Mouse (Mus musculus): ENCODE results near the gene Spg21. TPM values are rescaled to one million over a fixed set of nuclear protein-coding genes. Genes with fewer than 3 reads are reported as not detected.

The Spg21 gene
- polyA plus RNA-seq, 1 experiment from 2014 or later = 34.4 TPM

GRCm38 (mm10) chr9:65427511-65427910, 33.2 kb upstream of the Spg21 start:
- no peak for DNase-seq
- Histone ChIP-seq H3K36me3 (replicated peaks; ENCODE audit: insufficient read depth, low read length) (no peaks in the 10 kb centered on the region), H3K4me3 (ENCODE audit: low read depth, low read length) (no peak overlapping the region), H3K4me2 (ENCODE audit: low read depth, low read length) (no peak overlapping the region), H3K9ac (replicated peaks) (no peak overlapping the region), H3K4me1 (ENCODE audit: insufficient read depth) (peaks cover 3% of the 10 kb centered on the region; the same call in 1 of the 2 replicates), H3K27me3 (ENCODE audit: insufficient read depth, low read length) (no peaks in the 10 kb centered on the region), H3K9me3 (ENCODE audit: low read length) (no peaks in the 10 kb centered on the region), H3K27ac (ENCODE audit: low read depth) (no peak overlapping the region)
- no peak for ATAC-seq
- 60% methylated on average over 2 of the region's 2 CpGs for WGBS (ENCODE audit: insufficient replicate concordance)
- TF ChIP-seq EP300 (IDR thresholded peaks at IDR 0.05; ENCODE audit: low read depth) = no peak
- no peak for TF ChIP-seq CTCF (IDR thresholded peaks at IDR 0.05; ENCODE audit: low read depth)

- Histone ChIP-seq H3K9ac (replicated peaks) (no peak overlapping the region), H3K4me1 (ENCODE audit: insufficient read depth) (peaks cover 3% of the 10 kb centered on the region; the same call in 1 of the 2 replicates), H3K9me3 (ENCODE audit: low read length) (no peaks in the 10 kb centered on the region), H3K27me3 (ENCODE audit: insufficient read depth, low read length) (no peaks in the 10 kb centered on the region), H3K4me2 (ENCODE audit: low read depth, low read length) (no peak overlapping the region), H3K27ac (ENCODE audit: low read depth) (no peak overlapping the region), H3K36me3 (replicated peaks; ENCODE audit: insufficient read depth, low read length) (no peaks in the 10 kb centered on the region), H3K4me3 (ENCODE audit: low read depth, low read length) (no peak overlapping the region)
- DNase-seq (no peak), ATAC-seq (no peak)
- 72% methylated on average over 5 of the region's 5 CpGs for WGBS (ENCODE audit: insufficient replicate concordance)
- TF ChIP-seq EP300 (IDR thresholded peaks at IDR 0.05; ENCODE audit: low read depth) = no peak
- no peak for TF ChIP-seq CTCF (IDR thresholded peaks at IDR 0.05; ENCODE audit: low read depth)
Measured at GRCm38 (mm10) chr9:65428003-65428402, 32.7 kb upstream of the Spg21 start.

GRCm38 (mm10) chr9:65430401-65430800, 30.3 kb upstream of the Spg21 start:
- Histone ChIP-seq H3K4me3 (ENCODE audit: low read depth, low read length) (no peak overlapping the region), H3K9ac (replicated peaks) (no peak overlapping the region), H3K4me1 (ENCODE audit: insufficient read depth) (no peaks in the 10 kb centered on the region), H3K36me3 (replicated peaks; ENCODE audit: insufficient read depth, low read length) (no peaks in the 10 kb centered on the region), H3K27me3 (ENCODE audit: insufficient read depth, low read length) (no peaks in the 10 kb centered on the region), H3K4me2 (ENCODE audit: low read depth, low read length) (no peak overlapping the region), H3K27ac (ENCODE audit: low read depth) (no peak overlapping the region), H3K9me3 (ENCODE audit: low read length) (no peaks in the 10 kb centered on the region)
- ATAC-seq = no peak
- DNase-seq = no peak
- TF ChIP-seq CTCF (IDR thresholded peaks at IDR 0.05; ENCODE audit: low read depth) = no peak
- TF ChIP-seq EP300 (IDR thresholded peaks at IDR 0.05; ENCODE audit: low read depth) = no peak

GRCm38 (mm10) chr9:65430921-65431320, 29.8 kb upstream of the Spg21 start:
- H3K27ac ChIP-seq (ENCODE audit: low read depth) = no peak overlapping the region
- H3K9ac ChIP-seq (replicated peaks) = no peak overlapping the region
- no peaks in the 10 kb centered on the region for H3K9me3 ChIP-seq (ENCODE audit: low read length)
- 88% methylated on average over 5 of the region's 5 CpGs for WGBS (ENCODE audit: insufficient replicate concordance)
- DNase-seq (no peak), ATAC-seq (no peak)
- no peaks in the 10 kb centered on the region for H3K36me3 ChIP-seq (replicated peaks; ENCODE audit: insufficient read depth, low read length)
- H3K4me2 ChIP-seq (ENCODE audit: low read depth, low read length) = no peak overlapping the region
- H3K4me1 ChIP-seq (ENCODE audit: insufficient read depth) = no peaks in the 10 kb centered on the region
- no peak overlapping the region for H3K4me3 ChIP-seq (ENCODE audit: low read depth, low read length)
- TF ChIP-seq CTCF (IDR thresholded peaks at IDR 0.05; ENCODE audit: low read depth) (no peak), EP300 (IDR thresholded peaks at IDR 0.05; ENCODE audit: low read depth) (no peak)
- no peaks in the 10 kb centered on the region for H3K27me3 ChIP-seq (ENCODE audit: insufficient read depth, low read length)

- Histone ChIP-seq H3K4me2 (ENCODE audit: low read depth, low read length) (no peak overlapping the region), H3K36me3 (replicated peaks; ENCODE audit: insufficient read depth, low read length) (no peaks in the 10 kb centered on the region), H3K9ac (replicated peaks) (no peak overlapping the region), H3K9me3 (ENCODE audit: low read length) (no peaks in the 10 kb centered on the region), H3K4me1 (ENCODE audit: insufficient read depth) (peaks cover 5% of the 10 kb centered on the region), H3K27me3 (ENCODE audit: insufficient read depth, low read length) (no peaks in the 10 kb centered on the region), H3K27ac (ENCODE audit: low read depth) (no peak overlapping the region), H3K4me3 (ENCODE audit: low read depth, low read length) (no peak overlapping the region)
- peak; percentile 81 for DNase-seq
- 3% methylated on average over 3 of the region's 3 CpGs for WGBS (ENCODE audit: insufficient replicate concordance)
- peak; percentile 93 for TF ChIP-seq CTCF (IDR thresholded peaks at IDR 0.05; ENCODE audit: low read depth)
- no peak for TF ChIP-seq EP300 (IDR thresholded peaks at IDR 0.05; ENCODE audit: low read depth)
- ATAC-seq = peak; percentile 40
Measured at GRCm38 (mm10) chr9:65432236-65432635, 28.5 kb upstream of the Spg21 start.

- WGBS (ENCODE audit: insufficient replicate concordance) = 56% methylated on average over 5 of the region's 5 CpGs
Measured at GRCm38 (mm10) chr9:65434140-65434539, 26.6 kb upstream of the Spg21 start.

GRCm38 (mm10) chr9:65435211-65435610, 25.5 kb upstream of the Spg21 start:
- no peak for ATAC-seq
- no peak for TF ChIP-seq CTCF (IDR thresholded peaks at IDR 0.05; ENCODE audit: low read depth)
- no peak for TF ChIP-seq EP300 (IDR thresholded peaks at IDR 0.05; ENCODE audit: low read depth)
- Histone ChIP-seq H3K4me1 (ENCODE audit: insufficient read depth) (peaks cover 5% of the 10 kb centered on the region), H3K27me3 (ENCODE audit: insufficient read depth, low read length) (no peaks in the 10 kb centered on the region), H3K27ac (ENCODE audit: low read depth) (no peak overlapping the region), H3K4me3 (ENCODE audit: low read depth, low read length) (no peak overlapping the region; the same call in 1 of the 2 replicates), H3K36me3 (replicated peaks; ENCODE audit: insufficient read depth, low read length) (no peaks in the 10 kb centered on the region), H3K9me3 (ENCODE audit: low read length) (no peaks in the 10 kb centered on the region), H3K4me2 (ENCODE audit: low read depth, low read length) (peak overlapping the region; percentile 90; the same call in 1 of the 2 replicates), H3K9ac (replicated peaks) (no peak overlapping the region)
- DNase-seq = no peak
- WGBS (ENCODE audit: insufficient replicate concordance) = 66% methylated on average over 4 of the region's 4 CpGs

More at GRCm38 (mm10) chr9:65434140-65434539, 26.6 kb upstream of the Spg21 start:
- H3K4me2 ChIP-seq (ENCODE audit: low read depth, low read length) = no peak overlapping the region
- H3K27me3 ChIP-seq (ENCODE audit: insufficient read depth, low read length) = no peaks in the 10 kb centered on the region
- DNase-seq (peak; percentile 74), ATAC-seq (no peak)
- H3K4me3 ChIP-seq (ENCODE audit: low read depth, low read length) = no peak overlapping the region
- peaks cover 5% of the 10 kb centered on the region for H3K4me1 ChIP-seq (ENCODE audit: insufficient read depth)
- no peaks in the 10 kb centered on the region for H3K9me3 ChIP-seq (ENCODE audit: low read length)
- H3K9ac ChIP-seq (replicated peaks) = no peak overlapping the region
- TF ChIP-seq EP300 (IDR thresholded peaks at IDR 0.05; ENCODE audit: low read depth) (no peak), CTCF (IDR thresholded peaks at IDR 0.05; ENCODE audit: low read depth) (peak; percentile 78)
- H3K27ac ChIP-seq (ENCODE audit: low read depth) = no peak overlapping the region
- H3K36me3 ChIP-seq (replicated peaks; ENCODE audit: insufficient read depth, low read length) = no peaks in the 10 kb centered on the region
